Mouse (Mus musculus) liver, adult 2 months (tissue): ENCODE results near the gene Tmem223. TPM values are rescaled to one million over a fixed set of nuclear protein-coding genes. Genes with fewer than 3 reads are reported as not detected.

ENCODE experiments used
- DNase-seq: peaks from one replicate; pipeline ENCODE4 v3.0.0-alpha.2; 2011; ENCODE audit warnings: low read depth, low spot score; ENCODE audit errors: extremely low read depth
- H3K27ac ChIP-seq: fragments of 200-500 bp; replicated peaks from 2 replicates; pipeline ENCODE4 v1.5.1; 2012; ENCODE audit warnings: low read depth, mild to moderate bottlenecking, control low read depth, inconsistent platforms, low read length; ENCODE audit not compliant: insufficient read depth
- H3K27me3 ChIP-seq: fragments of 200-500 bp; 2 replicates; pipeline ENCODE4 v1.6.1; 2012; ENCODE audit warnings: mild to moderate bottlenecking, moderate library complexity, low read length, inconsistent platforms; ENCODE audit not compliant: control insufficient read depth, insufficient read depth
- H3K36me3 ChIP-seq: fragments of 200-500 bp; 2 replicates; pipeline ENCODE4 v1.6.1; 2012; ENCODE audit warnings: low read length, inconsistent platforms; ENCODE audit not compliant: control insufficient read depth, insufficient read depth
- H3K4me1 ChIP-seq: fragments of 200-500 bp; 2 replicates; pipeline ENCODE4 v1.6.1; 2011; ENCODE audit warnings: low read length; ENCODE audit not compliant: control insufficient read depth, insufficient read depth
- H3K4me3 ChIP-seq: fragments of 200-500 bp; 2 replicates; pipeline ENCODE4 v1.5.1; 2011; ENCODE audit warnings: low read depth, mild to moderate bottlenecking, control low read depth, low read length, moderate library complexity; ENCODE audit not compliant: insufficient read depth
- H3K79me2 ChIP-seq: fragments of 200-500 bp; 2 replicates; pipeline ENCODE4 v1.6.1; 2012; ENCODE audit warnings: inconsistent platforms, mild to moderate bottlenecking, low read length, moderate library complexity; ENCODE audit not compliant: control insufficient read depth, insufficient read depth
- H3K9ac ChIP-seq: fragments of 200-500 bp; 2 replicates; pipeline ENCODE4 v1.6.1; 2012; ENCODE audit warnings: low read depth, mild to moderate bottlenecking, control low read depth, inconsistent platforms, low read length
- CTCF ChIP-seq: fragments of 200-500 bp; IDR thresholded peaks from 2 replicates; pipeline ENCODE4 v1.5.1; 2011; ENCODE audit warnings: low read depth, low read length, control low read depth
- POLR2A ChIP-seq: fragments of 200-500 bp; IDR thresholded peaks from 2 replicates; pipeline ENCODE4 v1.6.1; 2011; ENCODE audit warnings: low read length, control low read depth; ENCODE audit not compliant: insufficient read depth; ENCODE audit errors: extremely low read depth
- WGBS: fragments of 180-500 bp; shearing (Covaris S2); methylation state at CpG from one replicate; pipeline ENCODE4 v1.1.7; 2018; 5-methylcytosine and 5-hydroxymethylcytosine counted together
- polyA plus RNA-seq: library from polyadenylated mRNA; depleted of rRNA; stranded (reverse); fragments of >200 nt; gene quantifications from 2 replicates; pipeline ENCODE4 v1.2.3, GENCODE M21; 2012
- total RNA-seq: library from RNA; depleted of rRNA; stranded (reverse); fragments of >200 nt; gene quantifications from 2 replicates; pipeline ENCODE4 v1.2.3, GENCODE M21; 2014

The Tmem223 gene
- total and polyA plus RNA-seq, 2 experiments, result 66.9 to 122 TPM

DNA sequence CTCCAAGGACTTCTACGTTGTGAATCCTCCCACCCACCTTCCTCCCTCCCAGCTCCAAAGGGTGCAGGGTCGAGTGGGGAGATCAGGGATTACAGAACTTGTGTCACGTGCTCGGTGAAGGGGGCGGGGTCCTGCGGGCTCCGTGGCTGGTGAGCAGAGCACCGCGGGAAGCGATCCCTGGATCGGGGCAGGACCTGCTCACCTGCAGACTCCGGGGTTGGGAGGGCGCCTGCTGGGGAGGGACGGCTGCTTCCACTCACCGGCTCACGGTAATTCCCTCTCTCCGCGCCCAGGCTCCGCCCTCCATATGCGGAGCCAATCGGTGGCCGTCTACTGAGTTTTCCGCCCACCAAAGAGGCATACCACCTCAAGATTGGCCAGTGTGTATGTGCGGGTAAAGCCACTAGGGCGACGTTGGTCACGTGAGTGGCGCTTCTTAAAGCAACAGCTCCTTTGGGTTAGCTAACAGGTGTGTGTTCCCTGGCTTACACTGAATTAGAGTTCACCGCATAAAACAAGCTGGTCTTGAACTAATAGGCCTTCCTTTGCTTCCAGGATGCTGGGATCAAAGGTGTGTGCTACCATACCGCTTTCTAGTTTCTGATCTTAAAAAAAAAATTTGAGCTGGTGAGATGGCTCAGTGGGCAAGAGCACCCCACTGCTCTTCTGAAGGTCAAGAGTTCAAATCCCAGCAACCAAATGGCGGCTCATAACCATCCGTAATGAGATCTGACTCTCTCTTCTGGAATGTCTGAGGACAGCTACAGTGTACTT, 15.4 kb downstream of the Tmem223 start, which contains the start of gene Taf6l:
Taf6l (minus strand) TSS at position 410 of the 774 bp plus-strand sequence.
- Histone ChIP-seq H3K4me1 (peaks cover 3% of the 10 kb centered on the region; the same call in 1 of the 2 replicates), H3K36me3 (no peaks in the 10 kb centered on the region), H3K27ac (peak within 1 kb of the TSS; percentile 51), H3K4me3 (peak within 1 kb of the TSS; percentile 66), H3K79me2 (no peaks in the 10 kb centered on the region), H3K27me3 (no peaks in the 10 kb centered on the region), H3K9ac (peak within 1 kb of the TSS; percentile 76)
- TF ChIP-seq POLR2A, result no peak
- TF ChIP-seq CTCF, result peak; percentile 19; the same call in 1 of the 2 replicates
- WGBS, result 2% methylated on average over 32 of the region's 32 CpGs
- DNase-seq, result peak; percentile 97

DNA sequence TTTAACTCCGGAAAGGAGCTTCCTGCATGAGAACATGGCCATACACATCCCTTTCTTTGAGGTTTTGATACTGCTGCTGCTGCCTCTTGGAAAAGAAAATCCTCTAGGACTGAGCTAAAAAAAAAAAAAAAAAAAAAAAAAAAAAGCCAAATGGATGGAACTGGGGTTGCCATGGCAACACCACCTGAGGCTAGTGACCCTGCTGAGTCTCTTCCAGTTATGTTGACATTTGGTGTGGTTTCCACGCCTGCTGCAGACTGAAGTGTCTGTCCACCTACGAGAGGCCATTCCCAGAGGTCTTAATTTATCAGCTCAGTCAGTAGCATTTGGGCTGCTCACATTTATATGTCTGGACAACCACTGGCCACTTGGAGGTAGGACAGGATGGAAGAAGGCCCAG, 17.7 kb downstream of the Tmem223 start:
- H3K4me3 ChIP-seq, result no peak overlapping the region
- 34% methylated on average over 3 of the region's 3 CpGs for WGBS
- no peak overlapping the region for H3K27ac ChIP-seq
- DNase-seq, result no peak
- H3K4me1 ChIP-seq, result peaks cover 3% of the 10 kb centered on the region; the same call in 1 of the 2 replicates
- no peak overlapping the region for H3K9ac ChIP-seq
- peaks cover 5% of the 10 kb centered on the region; the same call in 1 of the 2 replicates for H3K36me3 ChIP-seq
- no peaks in the 10 kb centered on the region for H3K27me3 ChIP-seq
- TF ChIP-seq CTCF (no peak), POLR2A (no peak)
- H3K79me2 ChIP-seq, result no peaks in the 10 kb centered on the region

DNA sequence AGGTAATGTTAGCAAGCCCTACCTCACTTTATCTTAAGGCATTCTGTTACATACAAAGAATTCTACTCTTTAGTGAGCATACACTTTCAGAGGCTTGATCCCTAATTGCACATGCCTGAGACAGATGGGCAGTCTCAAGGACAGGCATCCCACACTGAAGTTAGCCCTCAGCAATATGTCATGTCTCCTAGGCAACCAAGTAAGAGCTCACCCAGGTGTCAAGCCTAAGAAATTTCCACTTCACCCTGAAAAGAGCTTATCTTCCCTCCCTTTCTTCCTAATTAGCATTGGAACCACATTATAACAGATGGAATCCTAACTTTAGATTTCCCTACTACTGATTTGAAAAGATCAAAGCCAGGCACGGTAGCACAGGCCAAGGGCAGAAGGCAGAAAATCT, 18.4 kb downstream of the Tmem223 start:
- Histone ChIP-seq H3K79me2 (no peaks in the 10 kb centered on the region), H3K4me1 (peaks cover 3% of the 10 kb centered on the region; the same call in 1 of the 2 replicates), H3K36me3 (peaks cover 6% of the 10 kb centered on the region; the same call in 1 of the 2 replicates), H3K9ac (no peak overlapping the region), H3K27me3 (no peaks in the 10 kb centered on the region), H3K27ac (no peak overlapping the region), H3K4me3 (no peak overlapping the region)
- TF ChIP-seq CTCF, result no peak
- WGBS, result 63% methylated on average over 1 of the region's 1 CpGs
- no peak for DNase-seq

DNA sequence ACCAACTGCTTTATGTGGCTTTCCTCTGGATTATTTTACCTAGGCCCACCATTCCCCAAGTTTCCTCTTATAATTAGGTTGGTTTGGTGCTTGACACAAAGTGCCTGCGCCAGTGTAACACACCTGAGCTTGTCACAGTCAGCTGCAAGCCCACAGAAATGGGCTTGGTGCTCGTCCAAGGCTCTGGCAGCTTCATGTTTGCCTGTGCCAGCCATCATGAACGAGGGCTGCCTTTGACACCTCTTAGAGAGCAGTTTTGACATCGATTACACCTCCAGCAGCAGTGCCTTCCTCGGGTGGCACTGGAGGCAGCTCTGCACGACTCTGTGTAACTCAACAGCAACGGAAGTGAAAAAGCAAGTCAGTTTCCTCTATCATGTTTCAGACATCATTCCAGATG, 19.4 kb downstream of the Tmem223 start:
- Histone ChIP-seq H3K27me3 (no peaks in the 10 kb centered on the region), H3K4me3 (no peak overlapping the region), H3K27ac (no peak overlapping the region), H3K4me1 (peaks cover 3% of the 10 kb centered on the region; the same call in 1 of the 2 replicates), H3K9ac (no peak overlapping the region), H3K79me2 (no peaks in the 10 kb centered on the region), H3K36me3 (peaks cover 10% of the 10 kb centered on the region; the same call in 1 of the 2 replicates)
- 80% methylated on average over 7 of the region's 7 CpGs for WGBS
- TF ChIP-seq POLR2A, result no peak
- DNase-seq, result no peak

GRCm38 (mm10) chr19:8798264-8798946, 27.6 kb downstream of the Tmem223 start, which contains the start of gene Polr2g:
Gene Polr2g, minus strand, starts transcription at chr19:8798577.
- H3K36me3 ChIP-seq, result peaks cover 5% of the 10 kb centered on the region; the same call in 1 of the 2 replicates
- under 1% methylated on average over 25 of the region's 25 CpGs for WGBS
- H3K4me3 ChIP-seq, result peak within 1 kb of the TSS; percentile 85

More at GRCm38 (mm10) chr19:8798264-8798946, 27.6 kb downstream of the Tmem223 start, which contains the start of gene Polr2g:
- Histone ChIP-seq H3K9ac (peak within 1 kb of the TSS; percentile 51), H3K27ac (peak within 1 kb of the TSS; percentile 37), H3K4me1 (peaks cover 6% of the 10 kb centered on the region; the same call in 1 of the 2 replicates), H3K79me2 (no peaks in the 10 kb centered on the region), H3K27me3 (no peaks in the 10 kb centered on the region)
- DNase-seq, result peak; percentile 88
- TF ChIP-seq CTCF (no peak), POLR2A (peak; percentile 83)
